Mouse (Mus musculus) liver, embryonic 14.5 days (tissue): ENCODE measurements around the gene Adgrg7.

Experiments used
- CTCF ChIP-seq: IDR thresholded peaks from 2 replicates; pipeline ENCODE4 v1.5.1; 2016; ENCODE audit warnings: antibody characterized with exemption, low read depth, control low read depth
- EP300 ChIP-seq: IDR thresholded peaks from 2 replicates; pipeline ENCODE4 v1.6.1; 2016; ENCODE audit warnings: antibody characterized with exemption, low read depth

- TF ChIP-seq CTCF (no peak), EP300 (no peak)
Observed at GRCm38 (mm10) chr16:56690715-56691114, 104.9 kb downstream of the Adgrg7 start.
